Mouse (Mus musculus): ENCODE results near the gene Scarb1.

DNA sequence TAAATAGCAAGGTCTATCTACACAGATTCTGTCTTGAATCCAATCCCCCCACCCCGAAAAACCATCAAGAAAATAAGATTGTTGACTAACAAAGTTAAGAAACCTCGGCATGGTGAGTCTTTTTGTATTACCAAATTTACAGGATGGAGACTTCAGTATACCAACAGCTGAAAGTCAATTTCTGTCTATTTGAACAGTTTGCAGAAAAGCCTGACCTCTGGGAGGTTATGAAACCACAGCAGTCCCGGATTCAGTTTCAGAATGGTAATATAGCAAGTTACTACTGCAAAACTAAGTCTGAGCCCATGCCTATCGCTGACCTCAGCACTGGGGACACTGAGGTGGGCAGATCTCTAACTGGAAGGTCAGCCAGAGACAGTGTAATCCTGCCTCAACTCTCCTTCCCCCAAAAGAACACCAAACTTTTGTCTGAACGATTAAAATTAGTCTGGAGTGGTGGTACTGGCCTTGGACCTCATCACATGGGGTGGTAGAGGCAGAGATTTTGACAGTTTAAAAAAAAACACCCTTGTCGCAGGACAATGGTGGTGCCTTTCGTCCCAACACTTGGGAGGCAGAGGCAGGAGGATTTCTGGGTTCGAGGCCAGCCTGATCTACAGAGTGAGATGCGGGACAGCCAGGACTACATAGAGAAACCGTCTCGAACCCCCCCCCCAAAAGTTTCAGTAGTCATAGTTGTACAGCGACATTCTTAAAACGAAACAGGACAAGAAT is 47.6 kb upstream of the Scarb1 start:
- no peak for TF ChIP-seq CTCF (IDR thresholded peaks at IDR 0.05; ENCODE audit: low read depth)
- TF ChIP-seq EP300 (IDR thresholded peaks at IDR 0.05; ENCODE audit: low read depth) = no peak
